Mouse (Mus musculus) lung, postnatal 0 days (tissue): ENCODE data around the gene Mrpl54.

Experiments used
- CTCF ChIP-seq: IDR thresholded peaks from 2 replicates; pipeline ENCODE4 v1.5.1; 2016; ENCODE audit warnings: antibody characterized with exemption, mild to moderate bottlenecking
- EP300 ChIP-seq: IDR thresholded peaks from 2 replicates; pipeline ENCODE4 v1.6.1; 2016; ENCODE audit warnings: antibody characterized with exemption, mild to moderate bottlenecking, control low read depth

DNA sequence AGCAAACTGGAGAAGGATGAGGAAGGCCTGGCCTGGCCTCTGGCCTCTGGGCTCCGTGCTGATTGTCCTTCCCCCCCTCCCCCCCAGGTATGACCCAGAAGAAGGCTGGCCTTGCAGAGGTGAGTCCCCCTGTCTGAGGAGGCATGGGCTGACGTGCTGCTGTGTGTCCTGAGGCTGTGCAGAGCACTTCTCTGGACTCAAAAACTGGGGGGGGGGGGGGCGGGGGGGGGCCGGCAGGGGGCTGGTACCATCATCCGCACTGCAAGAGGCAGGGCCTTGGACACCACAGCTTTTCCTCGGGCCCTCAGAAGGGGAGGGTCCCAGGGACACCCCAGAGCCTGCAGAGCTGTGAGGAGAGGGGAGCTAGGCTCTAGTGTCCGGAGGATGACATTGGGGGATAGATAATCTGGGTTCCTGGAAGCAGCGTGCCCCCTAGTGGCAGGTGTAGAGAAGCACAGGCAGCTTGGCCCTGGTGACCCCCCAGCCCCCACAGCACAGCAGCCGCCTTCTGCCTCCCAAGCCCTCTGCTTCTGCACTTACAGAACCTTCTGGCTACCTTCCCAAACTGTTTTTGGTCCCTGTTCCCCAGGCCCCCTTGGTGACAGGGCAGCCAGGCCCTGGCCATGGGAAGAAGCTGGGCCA lies 38.0 kb upstream of the Mrpl54 start:
- peak; percentile 94 for TF ChIP-seq CTCF
- TF ChIP-seq EP300 = no peak
